Mouse (Mus musculus) right cerebral cortex, postnatal 4 days (tissue): ENCODE measurements around the gene Schip1.
A peak's percentile ranks its signal among the peaks of the same experiment; 100 is the strongest.

Experiments
- DNase-seq: peaks from one replicate; pipeline ENCODE4 v3.0.0-alpha.2; 2022

Schip1 gene

DNA sequence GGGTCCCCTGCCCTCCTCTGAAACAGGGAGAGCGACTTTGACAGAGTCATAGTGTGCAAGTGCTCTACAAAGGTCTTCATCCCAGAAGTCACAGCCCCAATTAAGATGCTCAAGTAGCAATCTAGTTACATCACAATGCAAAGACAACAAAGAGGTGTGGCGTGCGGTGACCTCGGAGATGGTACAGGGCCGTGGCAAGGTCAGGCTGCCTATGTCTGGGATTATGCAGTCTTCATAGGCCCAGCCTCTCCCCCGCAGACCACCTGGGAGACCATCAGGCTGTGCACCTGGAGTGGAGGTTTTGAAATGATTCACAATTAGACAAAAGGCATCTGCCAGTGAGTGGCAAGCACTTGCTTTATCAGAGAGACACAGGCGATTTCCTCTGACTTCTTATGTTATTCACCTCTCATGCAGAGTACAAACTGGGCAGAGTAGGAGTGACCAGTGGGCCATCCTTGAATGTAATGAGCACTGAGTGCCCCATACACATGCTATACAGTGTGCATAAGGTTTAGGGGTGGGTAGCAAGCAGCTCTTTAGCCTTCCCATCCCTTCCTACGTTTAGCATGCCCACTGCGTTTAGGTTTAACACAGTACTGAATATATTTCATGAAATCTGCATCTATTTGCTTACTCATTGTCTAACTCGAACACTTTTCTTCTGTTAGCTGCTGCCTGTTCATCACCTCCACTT, 500.5 kb downstream of the Schip1 start:
- no peak for DNase-seq

DNA sequence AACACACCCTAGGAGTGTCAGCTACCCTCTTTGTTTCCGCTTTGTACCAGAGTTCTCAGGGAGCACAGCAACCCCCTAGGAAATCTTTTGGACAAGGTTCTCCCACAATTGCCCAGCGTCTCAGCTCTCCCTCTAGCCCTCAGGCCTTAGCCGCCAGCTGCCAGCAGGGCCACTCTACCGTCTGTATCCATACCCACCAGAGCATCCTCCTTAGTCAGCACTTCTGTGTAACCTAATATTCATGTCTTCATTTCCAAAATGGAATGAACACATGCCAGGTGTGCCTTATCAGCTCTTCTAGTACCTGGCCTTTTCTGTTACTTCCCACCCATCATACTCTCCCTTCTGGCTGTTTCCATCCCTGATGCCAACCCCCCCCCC, 501.1 kb downstream of the Schip1 start:
- DNase-seq, result no peak

DNA sequence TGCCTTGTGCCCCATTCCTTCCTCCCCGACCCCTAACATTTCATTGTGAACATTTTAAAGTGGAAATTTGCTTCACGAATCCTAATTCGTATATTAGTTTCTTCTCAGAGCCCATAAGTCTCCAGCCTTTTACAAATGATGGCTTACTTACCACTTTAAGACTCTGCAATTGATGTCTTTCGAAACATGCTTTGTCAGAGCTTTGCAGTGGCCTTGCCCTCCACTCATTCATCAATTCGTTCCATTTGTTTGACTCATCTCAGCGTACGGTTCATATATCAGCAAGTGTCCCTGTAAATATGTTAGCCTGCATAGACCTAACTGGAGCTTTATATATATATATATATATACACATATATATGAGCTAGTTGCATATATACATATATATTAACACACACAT, 503.0 kb downstream of the Schip1 start:
- DNase-seq, result no peak

DNA sequence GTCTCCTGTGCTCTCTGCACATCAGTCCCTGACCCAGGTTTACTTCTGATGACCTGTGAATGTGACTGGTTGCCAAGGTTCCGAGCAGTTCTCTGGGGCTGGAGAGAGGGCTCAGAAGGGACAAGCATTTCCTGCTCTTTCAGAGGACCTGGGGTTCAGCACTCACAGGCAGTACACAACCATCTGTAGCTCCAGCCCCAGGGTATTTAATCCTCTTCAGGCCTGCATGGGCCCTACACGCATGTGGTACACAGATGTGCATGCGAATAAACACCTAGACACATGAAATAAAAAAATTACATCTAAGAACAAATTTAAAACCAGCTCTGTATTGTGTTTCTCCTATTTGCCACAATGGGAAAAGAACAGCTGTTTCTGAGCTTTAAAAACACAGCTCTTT, 503.5 kb downstream of the Schip1 start:
- DNase-seq, result no peak

- DNase-seq, result no peak
These were observed 504.1 kb downstream of the Schip1 start for GRCm38 (mm10) chr3:68568716-68569115.

DNA sequence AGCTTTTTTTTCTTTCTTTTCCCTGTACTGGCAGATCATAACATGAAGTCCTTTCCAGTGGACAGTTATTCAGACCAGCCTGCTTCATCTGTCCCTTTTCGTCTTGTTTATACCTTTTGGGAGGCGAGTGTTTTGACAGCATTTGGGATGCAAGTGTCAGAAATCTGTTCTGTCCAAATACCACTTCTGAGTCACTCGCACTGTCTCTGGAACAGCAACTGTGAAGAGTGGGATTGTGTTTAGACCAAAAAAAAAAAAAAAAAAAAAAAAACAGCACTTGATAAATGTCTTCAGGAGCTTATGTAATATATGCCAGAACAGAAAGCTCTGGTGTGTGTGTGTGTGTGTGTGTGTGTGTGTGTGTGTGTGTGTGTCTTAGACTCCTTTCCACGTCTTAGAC, 505.7 kb downstream of the Schip1 start:
- DNase-seq, result no peak

DNA sequence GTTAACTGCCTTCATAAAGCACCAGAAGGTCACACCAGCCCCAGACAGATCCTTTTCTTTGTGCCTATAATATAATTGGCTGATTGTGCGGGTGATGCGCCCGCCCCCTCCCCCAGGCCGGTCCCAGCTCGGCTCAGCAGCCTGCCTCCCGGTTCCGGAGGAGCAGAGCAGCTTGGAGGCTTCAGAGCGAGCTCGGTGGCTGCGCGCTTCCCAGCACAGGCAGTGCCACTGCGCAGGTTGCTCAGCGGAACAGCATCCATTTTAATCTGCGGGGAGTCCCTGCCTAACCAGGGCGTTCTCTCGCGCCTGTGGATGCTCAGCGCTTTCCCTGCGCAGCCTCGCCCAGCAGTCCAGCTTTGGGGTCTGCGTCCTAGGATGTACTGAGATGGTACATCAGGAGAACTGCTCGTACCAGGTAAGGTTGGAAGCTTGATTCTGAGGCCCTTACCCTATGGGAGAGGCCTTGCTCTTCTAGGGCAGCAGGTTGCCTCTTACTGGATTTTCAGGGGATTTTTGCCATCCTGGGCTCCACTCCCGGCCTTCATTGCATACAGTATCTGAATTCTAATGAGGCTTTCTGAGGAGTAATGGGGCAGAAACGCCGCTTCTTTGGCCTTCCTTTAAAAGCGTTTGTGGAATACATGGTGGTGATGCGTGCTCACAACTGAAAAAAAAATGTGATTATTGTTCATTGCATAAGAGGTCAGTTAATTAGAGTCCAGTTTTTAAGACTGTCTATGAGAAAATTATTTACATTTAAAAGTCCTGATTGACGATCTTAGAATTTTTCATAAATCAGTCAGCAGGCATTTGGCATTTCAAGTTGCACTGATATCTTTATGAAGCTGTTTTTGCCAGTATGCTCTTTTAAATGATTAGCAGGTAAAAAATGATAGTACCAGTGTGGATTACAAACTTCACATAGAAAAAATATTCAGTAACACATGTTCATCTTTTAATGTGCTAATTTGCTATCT, 507.9 kb downstream of the Schip1 start:
- DNase-seq, result peak; percentile 79

GRCm38 (mm10) chr3:68573226-68573624, 508.6 kb downstream of the Schip1 start:
- DNase-seq, result no peak

- DNase-seq, result no peak
These were observed 509.5 kb downstream of the Schip1 start for GRCm38 (mm10) chr3:68574097-68574496.

DNA sequence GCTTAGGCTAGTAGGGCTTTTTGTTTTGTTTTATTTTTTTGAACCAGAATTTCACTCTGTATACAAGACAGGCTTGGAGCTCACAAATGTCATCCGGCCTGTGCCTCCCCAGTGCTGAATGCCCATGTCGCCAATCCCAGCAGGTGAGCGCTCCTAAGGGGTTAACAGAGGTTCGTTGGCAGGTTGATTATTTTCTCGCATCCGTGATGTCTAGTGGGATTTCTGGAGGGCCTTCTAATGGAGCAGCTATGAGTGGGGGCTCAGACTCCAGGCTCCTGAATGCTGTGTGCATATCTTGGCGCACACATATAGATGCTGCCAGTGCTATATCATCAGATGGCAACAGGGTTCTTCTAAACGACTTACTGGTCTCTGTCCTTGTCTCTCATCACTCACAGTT, 510.0 kb downstream of the Schip1 start:
- no peak for DNase-seq

- no peak for DNase-seq
These were observed 511.2 kb downstream of the Schip1 start for GRCm38 (mm10) chr3:68575636-68576340.

DNA sequence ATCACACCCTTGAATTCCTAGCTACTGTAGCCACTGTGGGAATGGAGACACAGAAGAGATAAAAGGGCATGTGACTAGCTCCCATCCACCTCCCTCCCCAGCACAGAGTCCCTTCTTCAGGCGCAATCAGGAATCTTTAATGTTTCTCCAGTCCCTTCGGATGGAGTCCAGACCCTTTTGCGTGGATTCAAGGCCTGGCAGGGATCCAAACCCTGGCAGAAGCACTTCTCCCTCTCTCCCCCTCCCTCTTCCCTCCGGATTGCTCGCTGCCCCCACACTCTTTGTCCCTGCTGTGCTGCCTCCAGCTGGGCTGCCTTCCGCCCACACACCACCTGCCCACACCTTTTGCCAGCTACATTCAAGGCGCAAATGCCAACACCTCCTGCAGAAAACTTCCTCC, 511.8 kb downstream of the Schip1 start:
- peak; percentile 71 for DNase-seq

- no peak for DNase-seq
These were observed 512.3 kb downstream of the Schip1 start for GRCm38 (mm10) chr3:68576948-68577347.

- DNase-seq, result no peak
These were observed 517.0 kb downstream of the Schip1 start for GRCm38 (mm10) chr3:68581591-68581990.

GRCm38 (mm10) chr3:68582103-68582740, 517.6 kb downstream of the Schip1 start:
- DNase-seq, result no peak

DNA sequence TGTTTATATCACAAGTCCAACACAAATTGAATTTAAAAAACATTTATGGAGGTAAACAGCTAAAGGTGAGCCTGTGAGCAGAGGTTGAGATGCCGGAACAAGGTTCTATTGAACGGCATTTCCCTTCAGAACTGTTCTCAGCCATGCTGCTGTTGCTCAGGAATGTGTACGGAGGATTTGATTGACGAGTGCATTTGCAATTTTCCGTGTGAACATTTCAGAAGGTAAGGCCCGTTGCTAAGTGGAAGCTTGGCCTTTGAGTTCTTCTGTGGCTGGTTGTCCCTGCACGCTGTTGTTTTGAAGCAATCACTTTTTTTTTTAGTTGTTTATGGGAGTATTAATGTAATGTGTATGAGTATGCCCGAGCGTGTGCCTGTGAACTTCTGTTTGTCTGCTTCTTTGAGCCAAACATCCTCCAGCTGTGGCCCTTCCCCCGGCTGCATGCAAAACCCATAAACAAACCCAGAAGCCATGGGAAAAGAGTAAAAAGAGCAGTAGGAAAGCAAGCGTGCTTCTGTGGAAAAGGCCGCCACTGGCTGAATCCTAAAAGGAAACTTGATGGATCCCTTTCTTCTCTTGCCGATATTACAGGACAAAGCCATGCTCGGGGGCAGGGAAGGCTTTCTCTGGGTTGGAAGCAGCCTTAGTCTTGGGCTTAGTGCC, 518.6 kb downstream of the Schip1 start:
- no peak for DNase-seq

DNA sequence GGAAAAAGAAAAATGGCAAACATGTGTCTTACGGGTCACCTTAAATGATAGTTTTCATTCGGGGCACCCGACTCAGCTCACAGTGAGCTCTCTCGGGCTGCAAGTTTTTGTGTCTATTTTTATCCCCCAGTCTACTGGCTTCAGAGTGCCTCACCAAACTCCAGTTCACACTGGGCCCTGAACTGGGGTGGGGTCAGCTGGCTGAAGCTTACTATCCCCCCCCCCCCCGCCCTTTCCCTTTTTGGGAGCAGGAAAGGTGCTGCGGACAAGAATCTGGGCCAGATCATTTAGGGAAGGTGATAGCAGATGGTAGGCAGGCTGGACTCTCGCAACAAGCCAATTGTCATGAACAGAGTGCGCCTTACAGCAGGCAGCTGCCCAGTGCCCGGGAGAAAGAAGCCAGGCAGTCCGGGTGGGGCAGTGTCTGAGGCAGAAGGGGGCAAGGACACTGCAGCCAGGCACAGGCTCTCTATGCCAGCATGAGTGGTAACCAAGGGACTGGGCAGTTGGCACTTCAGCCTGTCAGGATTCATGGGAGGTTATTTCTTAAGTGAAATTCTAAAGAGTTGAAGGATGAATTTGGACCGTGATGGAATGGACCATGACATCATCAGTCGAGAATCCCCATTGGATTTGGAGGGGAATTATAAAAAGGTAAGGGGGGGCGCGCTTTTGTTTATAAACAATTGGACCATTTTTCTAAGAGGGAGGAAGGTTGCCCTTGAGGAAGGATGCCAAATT, 519.3 kb downstream of the Schip1 start:
- DNase-seq, result no peak

GRCm38 (mm10) chr3:68585213-68585612, 520.6 kb downstream of the Schip1 start:
- DNase-seq, result no peak

GRCm38 (mm10) chr3:68586646-68587064, 522.1 kb downstream of the Schip1 start:
- no peak for DNase-seq

DNA sequence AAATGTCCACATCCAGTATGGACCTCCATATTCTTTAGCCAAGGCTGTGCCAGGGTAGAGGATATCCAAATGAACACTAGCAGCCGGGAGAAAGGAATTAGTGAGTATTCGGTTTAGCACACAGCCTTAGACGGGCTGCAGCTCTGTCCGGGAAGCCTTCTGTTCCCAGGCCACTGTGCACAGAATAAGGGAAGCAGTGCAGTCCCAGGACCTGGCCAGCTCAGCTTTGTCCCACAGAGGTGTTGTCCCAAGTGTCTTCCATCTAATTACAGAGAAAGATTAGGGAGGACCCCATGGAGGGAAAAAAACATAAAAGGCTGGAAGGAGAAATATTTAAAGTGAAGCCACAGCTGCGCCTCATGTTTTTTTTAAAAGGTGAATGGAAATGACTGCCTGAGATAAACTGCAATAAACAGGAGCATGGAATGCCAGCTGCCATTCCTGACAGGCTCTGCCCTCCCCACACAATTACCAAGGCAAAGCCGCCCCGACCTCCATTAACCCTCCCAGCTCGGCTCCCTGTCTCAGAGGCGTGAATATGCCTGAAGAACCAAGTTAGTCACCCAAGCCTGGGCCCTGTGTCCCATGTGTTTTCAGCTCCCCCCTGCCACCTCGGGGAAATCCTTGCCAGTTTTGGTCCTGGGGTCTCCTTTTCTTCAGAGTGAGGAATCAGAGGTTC, 523.1 kb downstream of the Schip1 start:
- DNase-seq, result no peak

DNA sequence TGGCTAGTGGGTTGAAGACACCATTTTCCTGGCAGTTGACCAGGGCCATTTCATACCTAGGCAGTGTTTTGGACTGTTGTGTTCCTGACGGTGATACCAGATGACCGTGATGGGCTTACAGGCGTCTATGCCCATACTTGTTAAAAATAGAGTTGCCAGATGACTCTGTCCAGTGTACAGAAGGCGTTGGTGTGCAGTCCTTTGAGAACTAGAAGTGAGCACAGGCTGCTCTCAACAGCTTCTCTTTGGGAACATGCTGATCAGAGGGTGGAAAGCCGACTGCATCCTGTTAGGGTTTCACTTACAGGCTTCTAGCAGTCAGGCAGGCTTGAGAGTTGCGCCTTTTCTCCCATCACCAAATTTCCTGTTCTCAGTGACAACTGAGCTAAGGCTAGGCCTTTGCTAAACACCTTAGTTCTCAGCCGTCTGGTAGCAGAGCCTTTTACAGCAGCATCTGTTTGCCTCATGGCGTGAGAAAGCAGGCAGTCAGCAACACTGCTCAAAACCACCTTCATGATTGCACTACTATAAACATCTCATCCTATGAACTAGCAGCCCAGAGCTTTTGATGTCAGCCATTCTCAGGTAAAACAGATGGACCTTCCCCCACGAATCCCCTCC, 524.7 kb downstream of the Schip1 start:
- no peak for DNase-seq
